Mouse (Mus musculus) c-Kit-negative CD71-positive TER-119-positive erythroid progenitor cells, embryonic 14.5 days (primary cell): Measurements from ENCODE around the gene Hs6st1.

Experiments
- DNase-seq: peaks from one replicate; pipeline ENCODE4 v3.0.0-alpha.2; 2013; ENCODE audit warnings: low read depth, low spot score

Gene Hs6st1

GRCm38 (mm10) chr1:36064861-36065760, 3.1 kb upstream of the Hs6st1 start:
- DNase-seq, result peak; percentile 72

GRCm38 (mm10) chr1:36065761-36066150, 2.4 kb upstream of the Hs6st1 start:
- no peak for DNase-seq

- no peak for DNase-seq
Measured at GRCm38 (mm10) chr1:36066216-36066980, 1.8 kb upstream of the Hs6st1 start.

GRCm38 (mm10) chr1:36067201-36067600, 999 bp upstream of the Hs6st1 start:
- DNase-seq, result no peak

- no peak for DNase-seq
Measured at GRCm38 (mm10) chr1:36067611-36068010, 589 bp upstream of the Hs6st1 start.

- DNase-seq, result no peak
Measured at GRCm38 (mm10) chr1:36068531-36069120, 426 bp downstream of the Hs6st1 start.

GRCm38 (mm10) chr1:36069291-36069771, 1.1 kb downstream of the Hs6st1 start:
- no peak for DNase-seq

GRCm38 (mm10) chr1:36070190-36070589, 2.0 kb downstream of the Hs6st1 start:
- DNase-seq, result no peak

- DNase-seq, result no peak
Measured at GRCm38 (mm10) chr1:36070740-36071139, 2.5 kb downstream of the Hs6st1 start.

GRCm38 (mm10) chr1:36071176-36071575, 3.0 kb downstream of the Hs6st1 start:
- no peak for DNase-seq

- no peak for DNase-seq
Measured at GRCm38 (mm10) chr1:36071611-36072010, 3.4 kb downstream of the Hs6st1 start.

GRCm38 (mm10) chr1:36072588-36073556, 4.7 kb downstream of the Hs6st1 start:
- DNase-seq, result no peak

GRCm38 (mm10) chr1:36073566-36073965, 5.4 kb downstream of the Hs6st1 start:
- no peak for DNase-seq

GRCm38 (mm10) chr1:36074197-36074596, 6.0 kb downstream of the Hs6st1 start:
- no peak for DNase-seq

- no peak for DNase-seq
Measured at GRCm38 (mm10) chr1:36074968-36075367, 6.8 kb downstream of the Hs6st1 start.

- no peak for DNase-seq
Measured at GRCm38 (mm10) chr1:36075652-36076051, 7.5 kb downstream of the Hs6st1 start.

GRCm38 (mm10) chr1:36077084-36077483, 8.9 kb downstream of the Hs6st1 start:
- DNase-seq, result no peak

- DNase-seq, result no peak
Measured at GRCm38 (mm10) chr1:36078250-36078649, 10.1 kb downstream of the Hs6st1 start.

GRCm38 (mm10) chr1:36079679-36080078, 11.5 kb downstream of the Hs6st1 start:
- no peak for DNase-seq

- DNase-seq, result no peak
Measured at GRCm38 (mm10) chr1:36080974-36081373, 12.8 kb downstream of the Hs6st1 start.

GRCm38 (mm10) chr1:36082184-36082583, 14.0 kb downstream of the Hs6st1 start:
- DNase-seq, result no peak
